Mouse (Mus musculus) lung, adult 2 months (tissue): ENCODE measurements around the gene Castor1. TPM values are rescaled to one million over a fixed set of nuclear protein-coding genes. Genes with fewer than 3 reads are reported as not detected.

Experiments used
- DNase-seq: peaks from one replicate; pipeline ENCODE4 v3.0.0; 2022
- H3K4me1 ChIP-seq: fragments of 200-500 bp; 2 replicates; pipeline ENCODE4 v1.6.1; 2011; ENCODE audit warnings: low read length; ENCODE audit not compliant: control insufficient read depth, insufficient read depth
- H3K4me3 ChIP-seq: fragments of 200-500 bp; replicated peaks from 2 replicates; pipeline ENCODE3; 2011; ENCODE audit warnings: low read depth, mild to moderate bottlenecking, control low read depth, low read length; ENCODE audit errors: extremely low read depth
- CTCF ChIP-seq: fragments of 200-500 bp; IDR thresholded peaks from 2 replicates; pipeline ENCODE4 v1.5.1; 2011; ENCODE audit warnings: mild to moderate bottlenecking, low read length, control low read depth; ENCODE audit not compliant: insufficient read depth
- POLR2A ChIP-seq: fragments of 200-500 bp; IDR thresholded peaks from 2 replicates; pipeline ENCODE4 v1.6.1; 2011; ENCODE audit warnings: low read depth, mild to moderate bottlenecking, control low read depth, low read length, borderline replicate concordance; ENCODE audit errors: extremely low read depth
- WGBS: fragments of 180-500 bp; shearing (Covaris S2); methylation state at CpG from one replicate; pipeline ENCODE4 v1.1.7; 2018; 5-methylcytosine and 5-hydroxymethylcytosine counted together
- polyA plus RNA-seq: library from polyadenylated mRNA; depleted of rRNA; stranded (reverse); fragments of >200 nt; gene quantifications from 2 replicates; pipeline ENCODE4 v1.2.3, GENCODE M21; 2012

Castor1 gene
- polyA plus RNA-seq, 1 experiment = 23.3 TPM

- Histone ChIP-seq H3K4me3 (peak overlapping the region; percentile 76), H3K4me1 (peaks cover 21% of the 10 kb centered on the region)
- 7% methylated on average over 6 of the region's 6 CpGs for WGBS
- no peak for DNase-seq
- no peak for TF ChIP-seq CTCF
- TF ChIP-seq POLR2A = no peak
Observed at GRCm38 (mm10) chr11:4218637-4219036, 612 bp downstream of the Castor1 start.

GRCm38 (mm10) chr11:4219317-4219751, 1.3 kb downstream of the Castor1 start:
- no peak for TF ChIP-seq POLR2A
- peak; percentile 81 for TF ChIP-seq CTCF
- WGBS = 19% methylated on average over 2 of the region's 2 CpGs
- peak; percentile 69 for DNase-seq
- H3K4me3 ChIP-seq = peak overlapping the region; percentile 36
- peaks cover 21% of the 10 kb centered on the region for H3K4me1 ChIP-seq

GRCm38 (mm10) chr11:4219908-4220307, 1.9 kb downstream of the Castor1 start:
- no peak for TF ChIP-seq POLR2A
- TF ChIP-seq CTCF = no peak
- 58% methylated on average over 9 of the region's 9 CpGs for WGBS
- Histone ChIP-seq H3K4me3 (no peak overlapping the region), H3K4me1 (peaks cover 21% of the 10 kb centered on the region)
- no peak for DNase-seq

- peaks cover 20% of the 10 kb centered on the region for H3K4me1 ChIP-seq
- no peak overlapping the region for H3K4me3 ChIP-seq
- peak; percentile 81 for DNase-seq
- 60% methylated on average over 28 of the region's 28 CpGs for WGBS
- TF ChIP-seq CTCF = peak; percentile 91
- no peak for TF ChIP-seq POLR2A
Observed at GRCm38 (mm10) chr11:4220443-4221400, 2.7 kb downstream of the Castor1 start.

GRCm38 (mm10) chr11:4222046-4222950, 4.3 kb downstream of the Castor1 start:
- TF ChIP-seq POLR2A = no peak
- no peak for TF ChIP-seq CTCF
- WGBS = 70% methylated on average over 17 of the region's 17 CpGs
- H3K4me3 ChIP-seq = no peak overlapping the region
- H3K4me1 ChIP-seq = peaks cover 11% of the 10 kb centered on the region
- DNase-seq = no peak

GRCm38 (mm10) chr11:4223393-4224188, 5.6 kb downstream of the Castor1 start:
- TF ChIP-seq POLR2A = no peak
- no peak for TF ChIP-seq CTCF
- WGBS = 36% methylated on average over 7 of the region's 7 CpGs
- peaks cover 6% of the 10 kb centered on the region for H3K4me1 ChIP-seq
- no peak overlapping the region for H3K4me3 ChIP-seq
- DNase-seq = no peak

GRCm38 (mm10) chr11:4224223-4224622, 6.2 kb downstream of the Castor1 start:
- H3K4me3 ChIP-seq = no peak overlapping the region
- no peak for TF ChIP-seq POLR2A
- TF ChIP-seq CTCF = no peak
- peaks cover 2% of the 10 kb centered on the region for H3K4me1 ChIP-seq
- no peak for DNase-seq
- WGBS = 64% methylated on average over 2 of the region's 2 CpGs

- Histone ChIP-seq H3K4me1 (no peaks in the 10 kb centered on the region), H3K4me3 (no peak overlapping the region)
- no peak for TF ChIP-seq CTCF
- no peak for TF ChIP-seq POLR2A
- no peak for DNase-seq
- 78% methylated on average over 5 of the region's 5 CpGs for WGBS
Observed at GRCm38 (mm10) chr11:4226569-4227325, 8.7 kb downstream of the Castor1 start.
